Mouse (Mus musculus) MEL (cell line): ENCODE results near the gene Prpf40a.

Experiments used
- BHLHE40 ChIP-seq: IDR thresholded peaks from 2 replicates; pipeline ENCODE4 v1.6.1; 2012; ENCODE audit warnings: low read depth, mild to moderate bottlenecking, inconsistent platforms, low read length, improper control_type of control experiment, borderline replicate concordance
- CTCF ChIP-seq, 3 experiments: IDR thresholded peaks in 2 of 3; conservative IDR thresholded peaks in 1 of 3; 2 replicates each; pipeline ENCODE4 v1.5.1; 2011 to 2012; ENCODE audit warnings: low read length in 3 of 3, low read depth in 2 of 3, mild to moderate bottlenecking in 2 of 3, improper control_type of control experiment in 1 of 3, inconsistent platforms in 1 of 3, mixed read lengths in 1 of 3, moderate library complexity in 1 of 3; ENCODE audit not compliant: control insufficient read depth in 1 of 3, insufficient read depth in 1 of 3, poor library complexity in 1 of 3, severe bottlenecking in 1 of 3
- ELF1 ChIP-seq: IDR thresholded peaks from 2 replicates; pipeline ENCODE4 v1.6.1; 2014; ENCODE audit warnings: low read depth, mild to moderate bottlenecking, inconsistent platforms, low read length, improper control_type of control experiment, moderate library complexity
- EP300 ChIP-seq, 2 experiments: IDR thresholded peaks; 2 replicates each; pipeline ENCODE4 v1.6.1; 2011; ENCODE audit warnings: improper control_type of control experiment in 2 of 2, low read length in 2 of 2, low read depth in 1 of 2, mild to moderate bottlenecking in 1 of 2
- MAZ ChIP-seq: IDR thresholded peaks from 2 replicates; pipeline ENCODE4 v1.6.1; 2012; ENCODE audit warnings: low read depth, mild to moderate bottlenecking, inconsistent platforms, low read length, improper control_type of control experiment
- MYC ChIP-seq: IDR thresholded peaks from 2 replicates; pipeline ENCODE4 v1.6.1; 2011; ENCODE audit warnings: low read depth, mild to moderate bottlenecking, low read length, improper control_type of control experiment, moderate library complexity
- POLR2A ChIP-seq, 2 experiments: IDR thresholded peaks; 2 replicates each; pipeline ENCODE4 v1.6.1; 2011 to 2012; ENCODE audit warnings: low read length in 2 of 2, mild to moderate bottlenecking in 2 of 2, control low read depth in 1 of 2, improper control_type of control experiment in 1 of 2, low read depth in 1 of 2, moderate library complexity in 1 of 2; ENCODE audit not compliant: control insufficient read depth in 1 of 2, insufficient read depth in 1 of 2, poor library complexity in 1 of 2
- RCOR1 ChIP-seq: IDR thresholded peaks from 2 replicates; pipeline ENCODE4 v1.6.1; 2012; ENCODE audit warnings: low read depth, mild to moderate bottlenecking, inconsistent platforms, low read length, improper control_type of control experiment
- SIN3A ChIP-seq: IDR thresholded peaks from 2 replicates; pipeline ENCODE4 v1.6.1; 2012; ENCODE audit warnings: low read length, improper control_type of control experiment, inconsistent platforms
- TAL1 ChIP-seq: IDR thresholded peaks from 2 replicates; pipeline ENCODE4 v1.6.1; 2012; ENCODE audit warnings: mild to moderate bottlenecking, inconsistent platforms, low read length, moderate library complexity, mixed read lengths
- UBTF ChIP-seq: IDR thresholded peaks from 2 replicates; pipeline ENCODE4 v1.6.1; 2012; ENCODE audit warnings: low read depth, mild to moderate bottlenecking, inconsistent platforms, low read length, improper control_type of control experiment, moderate library complexity, borderline replicate concordance; ENCODE audit not compliant: insufficient read depth

- TF ChIP-seq TAL1 = no peak
- TF ChIP-seq POLR2A (IDR thresholded peaks at IDR 0.05; ENCODE audit: control insufficient read depth in 1 of 2, insufficient read depth in 1 of 2, low read depth in 1 of 2, low read length in 2 of 2, poor library complexity in 1 of 2) = no peak
- TF ChIP-seq CTCF (IDR thresholded peaks at IDR 0.05 in 2 of 3, conservative IDR thresholded peaks at IDR 0.05 in 1 of 3; ENCODE audit: control insufficient read depth in 1 of 3, insufficient read depth in 1 of 3, low read depth in 2 of 3, low read length in 3 of 3, poor library complexity in 1 of 3, severe bottlenecking in 1 of 3) = no peak
- TF ChIP-seq MYC = no peak
- TF ChIP-seq BHLHE40 = no peak
- no peak for TF ChIP-seq ELF1
- TF ChIP-seq MAZ = no peak
- no peak for TF ChIP-seq EP300 (IDR thresholded peaks at IDR 0.05; ENCODE audit: low read depth in 1 of 2, low read length in 2 of 2)
- no peak for TF ChIP-seq RCOR1
- TF ChIP-seq UBTF = no peak
- TF ChIP-seq SIN3A = no peak
These were observed 102.3 kb downstream of the Prpf40a start for GRCm38 (mm10) chr2:53088744-53089143.
